Mouse (Mus musculus) midbrain, embryonic 15.5 days (tissue): Measurements from ENCODE around the gene Slc15a1. TPM values are rescaled to one million over a fixed set of nuclear protein-coding genes. Genes with fewer than 3 reads are reported as not detected.

Experiments used
- ATAC-seq: fragments of 200-750 bp; cut with Nextera tagmentation; replicated peaks from 2 replicates; pipeline ENCODE4 v1.8.0; 2017; ENCODE audit warnings: moderate TSS enrichment
- H3K27ac ChIP-seq: fragments of 300-500 bp; sonication (generic); 2 replicates; pipeline ENCODE4 v1.5.1; 2015; ENCODE audit warnings: mild to moderate bottlenecking, inconsistent platforms
- H3K27me3 ChIP-seq: fragments of 300-500 bp; sonication (generic); replicated peaks from 2 replicates; pipeline ENCODE4 v1.6.1; 2015; ENCODE audit warnings: inconsistent platforms
- H3K36me3 ChIP-seq: fragments of 300-500 bp; sonication (generic); replicated peaks from 2 replicates; pipeline ENCODE4 v1.6.1; 2015; ENCODE audit warnings: inconsistent platforms
- H3K4me1 ChIP-seq: fragments of 300-500 bp; sonication (generic); 2 replicates; pipeline ENCODE4 v1.6.1; 2015; ENCODE audit warnings: inconsistent platforms
- H3K4me2 ChIP-seq: fragments of 300-500 bp; sonication (generic); 2 replicates; pipeline ENCODE4 v1.6.1; 2015; ENCODE audit warnings: inconsistent platforms, mild to moderate bottlenecking, moderate library complexity
- H3K4me3 ChIP-seq: fragments of 300-500 bp; sonication (generic); 2 replicates; pipeline ENCODE4 v1.5.1; 2015; ENCODE audit warnings: mild to moderate bottlenecking, inconsistent platforms
- H3K9ac ChIP-seq: fragments of 300-500 bp; sonication (generic); 2 replicates; pipeline ENCODE4 v1.6.1; 2015; ENCODE audit warnings: mild to moderate bottlenecking, inconsistent platforms
- H3K9me3 ChIP-seq: fragments of 300-500 bp; sonication (generic); 2 replicates; pipeline ENCODE4 v1.6.1; 2016; ENCODE audit warnings: inconsistent platforms
- WGBS: fragments of 180-500 bp; shearing (Covaris S2); methylation state at CpG from one replicate; pipeline ENCODE4 v1.1.7; 2015; ENCODE audit warnings: mixed read lengths; 5-methylcytosine and 5-hydroxymethylcytosine counted together
- polyA plus RNA-seq: library from polyadenylated mRNA; unstranded; fragments of >200 nt; fragmentation: Nextera tagmentation; extraction: Ambion mirVana; gene quantifications from 2 replicates; pipeline ENCODE4 v1.2.1, GENCODE M21; 2015

Slc15a1 gene
- polyA plus RNA-seq: 0.08 TPM in 1 of 2 replicates, not detected in the other

- peaks cover 21% of the 10 kb centered on the region for H3K27me3 ChIP-seq
- 0 out of 2 replicates have a peak within 1 kb of the TSS, but pooled peaks have one; percentile 8 for H3K4me3 ChIP-seq
- ATAC-seq: no peak
- H3K4me1 ChIP-seq: peaks cover 5% of the 10 kb centered on the region; the same call in 1 of the 2 replicates
- 11% methylated on average over 33 of the region's 33 CpGs for WGBS
- no peaks in the 10 kb centered on the region for H3K9me3 ChIP-seq
- H3K36me3 ChIP-seq: no peaks in the 10 kb centered on the region
- no peak within 1 kb of the TSS for H3K9ac ChIP-seq
- no peak within 1 kb of the TSS for H3K27ac ChIP-seq
- peak within 1 kb of the TSS; percentile 30 for H3K4me2 ChIP-seq
Measured at GRCm38 (mm10) chr14:121504781-121505484, at the start of gene Slc15a1. Gene Slc15a1, minus strand, starts transcription at chr14:121505252.

- Histone ChIP-seq H3K4me3 (no peak overlapping the region), H3K4me1 (no peaks in the 10 kb centered on the region), H3K4me2 (no peak overlapping the region), H3K27me3 (no peaks in the 10 kb centered on the region), H3K27ac (no peak overlapping the region), H3K36me3 (no peaks in the 10 kb centered on the region), H3K9ac (no peak overlapping the region), H3K9me3 (no peaks in the 10 kb centered on the region)
- ATAC-seq: no peak
Measured at GRCm38 (mm10) chr14:121553785-121554184, 48.7 kb upstream of the Slc15a1 start.

GRCm38 (mm10) chr14:121552586-121552985 is 47.5 kb upstream of the Slc15a1 start:
- H3K4me1 ChIP-seq: no peaks in the 10 kb centered on the region
- H3K36me3 ChIP-seq: no peaks in the 10 kb centered on the region
- 81% methylated on average over 5 of the region's 5 CpGs for WGBS
- no peaks in the 10 kb centered on the region for H3K27me3 ChIP-seq
- H3K27ac ChIP-seq: no peak overlapping the region
- ATAC-seq: no peak
- H3K4me2 ChIP-seq: no peak overlapping the region
- no peaks in the 10 kb centered on the region for H3K9me3 ChIP-seq
- no peak overlapping the region for H3K9ac ChIP-seq
- H3K4me3 ChIP-seq: no peak overlapping the region

DNA sequence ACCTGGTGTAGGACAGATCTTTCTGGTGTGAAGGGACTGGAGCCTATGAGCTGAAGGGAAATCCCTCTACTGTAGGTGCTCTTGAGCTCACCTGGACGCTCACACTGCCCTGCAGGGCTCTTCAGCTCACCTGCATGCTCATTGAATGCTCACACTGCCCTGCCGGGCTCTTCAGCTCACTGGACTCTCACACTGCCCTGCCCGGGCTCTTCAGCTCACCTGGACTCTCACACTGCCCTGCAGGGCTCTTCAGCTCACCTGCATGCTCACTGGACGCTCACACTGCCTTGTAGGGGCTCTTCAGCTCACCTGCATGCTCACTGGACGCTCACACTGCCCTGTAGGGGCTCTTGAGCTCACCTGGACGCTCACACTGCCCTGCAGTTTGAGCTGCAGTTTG is 44.8 kb upstream of the Slc15a1 start:
- Histone ChIP-seq H3K9ac (no peak overlapping the region), H3K27ac (no peak overlapping the region), H3K9me3 (no peaks in the 10 kb centered on the region), H3K4me3 (no peak overlapping the region), H3K4me1 (no peaks in the 10 kb centered on the region), H3K4me2 (no peak overlapping the region), H3K27me3 (no peaks in the 10 kb centered on the region), H3K36me3 (no peaks in the 10 kb centered on the region)
- ATAC-seq: no peak
- 75% methylated on average over 6 of the region's 6 CpGs for WGBS

GRCm38 (mm10) chr14:121547745-121548144 is 42.7 kb upstream of the Slc15a1 start:
- ATAC-seq: no peak
- Histone ChIP-seq H3K4me2 (no peak overlapping the region), H3K27me3 (no peaks in the 10 kb centered on the region), H3K9ac (no peak overlapping the region), H3K9me3 (no peaks in the 10 kb centered on the region), H3K27ac (no peak overlapping the region), H3K4me1 (no peaks in the 10 kb centered on the region), H3K36me3 (no peaks in the 10 kb centered on the region), H3K4me3 (no peak overlapping the region)
- 34% methylated on average over 7 of the region's 7 CpGs for WGBS

DNA sequence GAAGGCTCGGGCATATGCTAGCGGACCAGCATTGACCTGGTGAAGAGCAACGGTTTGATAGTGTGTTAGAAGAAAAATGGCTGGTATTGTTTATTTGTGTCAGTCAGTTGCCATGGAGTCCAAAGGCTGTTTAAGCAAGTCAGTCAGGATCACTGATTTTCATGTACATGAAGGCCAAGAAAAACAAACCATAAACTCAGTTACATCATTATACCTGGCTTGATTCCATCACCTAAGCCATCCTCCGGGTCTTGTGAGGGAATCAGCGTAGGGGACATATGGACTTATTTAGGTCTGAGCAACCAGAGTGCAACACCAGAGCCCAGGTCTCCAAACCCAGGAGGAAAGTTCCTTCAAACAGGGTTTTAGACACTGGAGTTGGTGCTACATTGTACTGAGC is 41.6 kb upstream of the Slc15a1 start:
- Histone ChIP-seq H3K27ac (no peak overlapping the region), H3K4me2 (no peak overlapping the region), H3K9me3 (no peaks in the 10 kb centered on the region), H3K9ac (no peak overlapping the region), H3K4me3 (no peak overlapping the region), H3K27me3 (no peaks in the 10 kb centered on the region), H3K4me1 (no peaks in the 10 kb centered on the region), H3K36me3 (no peaks in the 10 kb centered on the region)
- ATAC-seq: no peak
- WGBS: 93% methylated on average over 5 of the region's 5 CpGs

DNA sequence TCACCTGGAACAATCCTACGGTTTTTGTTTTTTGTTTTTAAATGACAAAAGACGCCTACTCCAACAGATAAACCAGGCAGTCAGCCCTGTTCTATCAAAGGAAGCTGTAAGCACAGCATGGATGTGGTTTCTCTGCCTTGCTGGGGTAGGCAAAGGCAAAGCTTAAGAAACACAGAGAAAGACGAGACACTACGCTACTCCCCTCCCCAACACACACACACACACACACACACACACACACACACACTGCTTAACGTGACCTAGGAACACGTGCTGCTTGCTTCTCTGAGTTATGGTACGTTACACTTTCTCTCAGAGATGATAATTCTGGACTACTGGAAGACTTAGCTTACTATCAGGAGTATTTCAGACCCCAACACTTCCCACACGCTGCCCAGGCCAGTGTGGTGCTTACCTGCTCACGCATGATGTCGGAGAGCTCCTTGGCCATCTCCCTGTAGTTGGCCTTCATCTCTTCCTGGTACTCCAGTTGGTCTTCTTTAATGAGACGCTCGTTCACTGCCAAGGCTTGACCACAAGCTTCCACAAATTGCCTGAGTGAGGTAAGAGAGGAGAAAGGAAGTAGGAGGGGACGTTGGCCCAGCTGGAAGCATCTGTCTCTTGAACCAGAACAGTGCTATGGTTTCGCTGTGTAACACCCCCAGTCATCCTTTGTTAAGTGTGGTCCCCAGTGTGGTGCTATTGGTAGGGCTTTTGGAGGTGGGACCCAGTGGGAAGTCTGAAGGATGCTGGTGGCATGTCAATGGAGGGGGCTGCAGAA is 40.7 kb upstream of the Slc15a1 start:
- no peak for ATAC-seq
- Histone ChIP-seq H3K4me1 (no peaks in the 10 kb centered on the region), H3K4me2 (no peak overlapping the region), H3K27ac (no peak overlapping the region), H3K36me3 (no peaks in the 10 kb centered on the region), H3K4me3 (no peak overlapping the region), H3K27me3 (no peaks in the 10 kb centered on the region), H3K9me3 (no peaks in the 10 kb centered on the region), H3K9ac (no peak overlapping the region)
- WGBS: 88% methylated on average over 14 of the region's 14 CpGs

DNA sequence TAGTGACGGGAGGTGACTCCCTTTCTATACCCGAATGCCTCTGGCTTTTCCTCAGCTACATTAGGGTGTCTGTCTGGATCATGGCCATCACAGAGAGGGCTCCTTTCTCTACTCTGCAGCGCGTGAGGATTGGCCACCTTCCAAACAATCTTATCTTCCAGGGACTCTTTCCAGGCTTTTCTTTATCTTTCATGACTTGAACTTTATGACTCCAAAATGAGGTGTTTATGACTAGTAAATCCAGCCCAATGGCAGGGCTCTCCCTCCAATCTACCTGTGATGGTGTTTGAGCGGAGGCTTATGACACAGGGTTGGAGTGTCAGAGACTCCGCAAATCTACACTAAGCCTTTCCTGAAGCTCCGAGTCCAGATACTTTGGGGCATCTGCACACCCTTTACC is 36.2 kb upstream of the Slc15a1 start:
- H3K9ac ChIP-seq: no peak overlapping the region
- no peaks in the 10 kb centered on the region for H3K27me3 ChIP-seq
- ATAC-seq: no peak
- no peaks in the 10 kb centered on the region for H3K9me3 ChIP-seq
- 91% methylated on average over 7 of the region's 7 CpGs for WGBS
- no peak overlapping the region for H3K4me2 ChIP-seq
- H3K4me1 ChIP-seq: no peaks in the 10 kb centered on the region
- H3K36me3 ChIP-seq: no peaks in the 10 kb centered on the region
- H3K27ac ChIP-seq: no peak overlapping the region
- H3K4me3 ChIP-seq: no peak overlapping the region

DNA sequence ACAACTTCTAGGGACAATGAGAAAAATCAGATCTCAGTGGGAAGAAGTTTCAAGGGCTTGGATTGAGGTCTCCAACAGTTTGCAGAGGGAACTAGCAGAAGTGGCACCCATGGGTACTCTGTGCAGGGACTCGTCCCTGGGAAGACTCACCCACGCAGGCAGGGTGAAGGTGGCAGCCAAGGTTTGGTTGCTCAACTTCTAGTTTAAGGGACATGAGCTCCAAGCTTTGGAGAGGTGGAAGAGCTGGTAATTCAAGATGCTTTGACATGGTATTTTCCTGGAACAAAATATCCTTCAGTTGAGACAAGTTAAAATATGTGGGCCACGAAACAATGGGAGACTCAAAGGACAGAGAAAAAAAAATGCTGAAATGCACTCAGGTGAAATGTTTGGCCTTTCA is 29.4 kb upstream of the Slc15a1 start:
- no peaks in the 10 kb centered on the region for H3K27me3 ChIP-seq
- H3K9me3 ChIP-seq: no peaks in the 10 kb centered on the region
- no peak overlapping the region for H3K4me3 ChIP-seq
- no peak for ATAC-seq
- no peaks in the 10 kb centered on the region for H3K4me1 ChIP-seq
- H3K36me3 ChIP-seq: no peaks in the 10 kb centered on the region
- WGBS: 85% methylated on average over 3 of the region's 3 CpGs
- H3K9ac ChIP-seq: no peak overlapping the region
- no peak overlapping the region for H3K27ac ChIP-seq
- H3K4me2 ChIP-seq: no peak overlapping the region

GRCm38 (mm10) chr14:121530853-121531252 is 25.8 kb upstream of the Slc15a1 start:
- 87% methylated on average over 9 of the region's 9 CpGs for WGBS
- ATAC-seq: no peak

DNA sequence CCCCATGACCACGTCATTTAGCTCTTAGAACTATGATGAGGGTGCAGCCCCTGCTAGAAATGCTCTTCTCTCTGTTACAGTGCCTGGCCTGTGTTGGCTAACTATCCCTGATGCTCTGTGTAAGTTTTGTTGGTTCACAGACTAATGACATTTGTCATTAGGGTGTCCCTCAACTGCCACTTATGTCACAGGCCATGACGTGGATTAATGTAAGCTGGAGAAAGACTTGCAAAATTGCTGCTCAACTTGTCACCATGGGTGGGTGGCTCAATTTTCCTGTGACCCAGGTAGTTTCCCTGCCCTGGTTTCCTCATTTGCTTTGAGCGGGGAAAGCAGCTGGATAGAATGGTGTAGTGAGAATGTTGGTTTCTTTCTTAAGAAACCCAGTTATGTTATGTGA is 22.8 kb upstream of the Slc15a1 start:
- H3K9me3 ChIP-seq: no peaks in the 10 kb centered on the region
- H3K36me3 ChIP-seq: no peaks in the 10 kb centered on the region
- H3K27me3 ChIP-seq: no peaks in the 10 kb centered on the region
- H3K4me1 ChIP-seq: no peaks in the 10 kb centered on the region
- 79% methylated on average over 3 of the region's 3 CpGs for WGBS
- H3K27ac ChIP-seq: no peak overlapping the region
- ATAC-seq: no peak
- no peak overlapping the region for H3K4me2 ChIP-seq
- no peak overlapping the region for H3K9ac ChIP-seq
- no peak overlapping the region for H3K4me3 ChIP-seq

More at GRCm38 (mm10) chr14:121530853-121531252, 25.8 kb upstream of the Slc15a1 start:
- Histone ChIP-seq H3K9me3 (no peaks in the 10 kb centered on the region), H3K27me3 (no peaks in the 10 kb centered on the region), H3K4me1 (no peaks in the 10 kb centered on the region), H3K4me3 (no peak overlapping the region), H3K9ac (no peak overlapping the region), H3K27ac (no peak overlapping the region), H3K36me3 (no peaks in the 10 kb centered on the region), H3K4me2 (no peak overlapping the region)

GRCm38 (mm10) chr14:121527201-121527600 is 22.1 kb upstream of the Slc15a1 start:
- no peaks in the 10 kb centered on the region for H3K36me3 ChIP-seq
- ATAC-seq: no peak
- H3K27ac ChIP-seq: no peak overlapping the region
- no peaks in the 10 kb centered on the region for H3K9me3 ChIP-seq
- no peaks in the 10 kb centered on the region for H3K27me3 ChIP-seq
- no peaks in the 10 kb centered on the region for H3K4me1 ChIP-seq
- no peak overlapping the region for H3K4me2 ChIP-seq
- no peak overlapping the region for H3K4me3 ChIP-seq
- WGBS: 88% methylated on average over 1 of the region's 1 CpGs
- no peak overlapping the region for H3K9ac ChIP-seq

GRCm38 (mm10) chr14:121521709-121522108 is 16.7 kb upstream of the Slc15a1 start:
- no peak overlapping the region for H3K9ac ChIP-seq
- H3K9me3 ChIP-seq: no peaks in the 10 kb centered on the region
- H3K4me3 ChIP-seq: no peak overlapping the region
- WGBS: 79% methylated on average over 4 of the region's 4 CpGs
- no peak overlapping the region for H3K27ac ChIP-seq
- no peaks in the 10 kb centered on the region for H3K36me3 ChIP-seq
- H3K4me1 ChIP-seq: no peaks in the 10 kb centered on the region
- no peak overlapping the region for H3K4me2 ChIP-seq
- H3K27me3 ChIP-seq: no peaks in the 10 kb centered on the region
- ATAC-seq: no peak
